Mouse (Mus musculus): ENCODE measurements around the gene Ap2a1.

GRCm38 (mm10) chr7:44965975-44966374 is 36.7 kb upstream of the Ap2a1 start:
- no peak for TF ChIP-seq CTCF (IDR thresholded peaks at IDR 0.05; ENCODE audit: extremely low read depth, insufficient read depth, insufficient read length, insufficient replicate concordance)
- TF ChIP-seq POLR2A (IDR thresholded peaks at IDR 0.05; ENCODE audit: low read depth, low read length): no peak
